Mouse (Mus musculus) midbrain, embryonic 15.5 days (tissue): ENCODE measurements around the gene Cyp4x1. TPM values are rescaled to one million over a fixed set of nuclear protein-coding genes. Genes with fewer than 3 reads are reported as not detected.

Experiments
- ATAC-seq: fragments of 200-750 bp; cut with Nextera tagmentation; replicated peaks from 2 replicates; pipeline ENCODE4 v1.8.0; 2017; ENCODE audit warnings: moderate TSS enrichment
- H3K27ac ChIP-seq: fragments of 300-500 bp; sonication (generic); 2 replicates; pipeline ENCODE4 v1.5.1; 2015; ENCODE audit warnings: mild to moderate bottlenecking, inconsistent platforms
- H3K27me3 ChIP-seq: fragments of 300-500 bp; sonication (generic); replicated peaks from 2 replicates; pipeline ENCODE4 v1.6.1; 2015; ENCODE audit warnings: inconsistent platforms
- H3K36me3 ChIP-seq: fragments of 300-500 bp; sonication (generic); replicated peaks from 2 replicates; pipeline ENCODE4 v1.6.1; 2015; ENCODE audit warnings: inconsistent platforms
- H3K4me1 ChIP-seq: fragments of 300-500 bp; sonication (generic); 2 replicates; pipeline ENCODE4 v1.6.1; 2015; ENCODE audit warnings: inconsistent platforms
- H3K4me2 ChIP-seq: fragments of 300-500 bp; sonication (generic); 2 replicates; pipeline ENCODE4 v1.6.1; 2015; ENCODE audit warnings: inconsistent platforms, mild to moderate bottlenecking, moderate library complexity
- H3K4me3 ChIP-seq: fragments of 300-500 bp; sonication (generic); 2 replicates; pipeline ENCODE4 v1.5.1; 2015; ENCODE audit warnings: mild to moderate bottlenecking, inconsistent platforms
- H3K9ac ChIP-seq: fragments of 300-500 bp; sonication (generic); 2 replicates; pipeline ENCODE4 v1.6.1; 2015; ENCODE audit warnings: mild to moderate bottlenecking, inconsistent platforms
- H3K9me3 ChIP-seq: fragments of 300-500 bp; sonication (generic); 2 replicates; pipeline ENCODE4 v1.6.1; 2016; ENCODE audit warnings: inconsistent platforms
- WGBS: fragments of 180-500 bp; shearing (Covaris S2); methylation state at CpG from one replicate; pipeline ENCODE4 v1.1.7; 2015; ENCODE audit warnings: mixed read lengths; 5-methylcytosine and 5-hydroxymethylcytosine counted together
- polyA plus RNA-seq: library from polyadenylated mRNA; unstranded; fragments of >200 nt; fragmentation: Nextera tagmentation; extraction: Ambion mirVana; gene quantifications from 2 replicates; pipeline ENCODE4 v1.2.1, GENCODE M21; 2015

The Cyp4x1 gene
- polyA plus RNA-seq, 1 experiment from 2014 or later = 11.0 TPM

DNA sequence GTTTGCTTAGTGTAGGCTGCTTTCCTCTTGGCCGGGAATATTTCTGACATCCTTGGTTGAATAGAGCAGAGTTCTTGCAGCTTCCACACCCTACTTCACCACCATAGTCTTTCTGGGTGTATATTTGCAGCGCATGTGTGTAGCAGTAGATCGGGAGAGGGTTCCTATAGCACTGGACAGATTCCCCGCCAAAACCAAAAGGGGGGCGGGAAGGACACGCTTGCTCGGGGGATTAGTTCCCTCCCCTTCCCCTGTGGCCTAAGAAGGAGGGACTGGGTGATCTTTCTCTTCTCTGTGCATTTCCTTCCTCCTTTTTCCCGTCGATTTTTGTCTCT, 71.6 kb downstream of the Cyp4x1 start:
- peak overlapping the region; percentile 89 for H3K4me2 ChIP-seq
- H3K9me3 ChIP-seq = no peaks in the 10 kb centered on the region
- H3K9ac ChIP-seq = peak overlapping the region; percentile 41; the same call in 1 of the 2 replicates
- H3K4me1 ChIP-seq = peaks cover 18% of the 10 kb centered on the region
- ATAC-seq = peak; percentile 5; the same call in 1 of the 2 replicates
- peaks cover 61% of the 10 kb centered on the region for H3K27me3 ChIP-seq
- peak overlapping the region; percentile 47 for H3K4me3 ChIP-seq
- H3K27ac ChIP-seq = peak overlapping the region; percentile 57
- 4% methylated on average over 9 of the region's 9 CpGs for WGBS
- H3K36me3 ChIP-seq = no peaks in the 10 kb centered on the region

DNA sequence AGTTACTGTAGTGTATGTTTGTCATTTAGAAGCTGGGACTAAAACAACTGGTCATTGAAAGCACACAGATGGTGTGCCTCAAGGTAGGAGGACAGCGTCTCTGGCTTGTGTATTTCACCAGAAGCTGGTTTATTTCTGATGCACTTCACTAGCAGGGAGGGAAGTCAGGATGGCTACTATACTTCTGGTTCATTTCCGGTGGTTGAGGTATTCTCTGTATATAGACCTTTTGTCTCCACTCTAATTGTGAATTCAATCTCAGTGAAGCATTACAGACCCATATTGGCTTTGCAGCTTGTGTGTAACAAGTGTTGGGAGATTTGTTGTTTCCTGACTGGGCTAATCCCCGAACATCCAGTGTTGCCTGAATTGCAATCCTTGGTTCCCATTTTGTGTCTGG, 73.3 kb downstream of the Cyp4x1 start:
- no peak for ATAC-seq
- Histone ChIP-seq H3K36me3 (no peaks in the 10 kb centered on the region), H3K9ac (no peak overlapping the region), H3K27ac (peak overlapping the region; percentile 89; the same call in 1 of the 2 replicates), H3K9me3 (no peaks in the 10 kb centered on the region), H3K4me1 (peaks cover 29% of the 10 kb centered on the region), H3K4me3 (peak overlapping the region; percentile 39), H3K4me2 (peak overlapping the region; percentile 53), H3K27me3 (peaks cover 61% of the 10 kb centered on the region)
- 11% methylated on average over 3 of the region's 3 CpGs for WGBS

DNA sequence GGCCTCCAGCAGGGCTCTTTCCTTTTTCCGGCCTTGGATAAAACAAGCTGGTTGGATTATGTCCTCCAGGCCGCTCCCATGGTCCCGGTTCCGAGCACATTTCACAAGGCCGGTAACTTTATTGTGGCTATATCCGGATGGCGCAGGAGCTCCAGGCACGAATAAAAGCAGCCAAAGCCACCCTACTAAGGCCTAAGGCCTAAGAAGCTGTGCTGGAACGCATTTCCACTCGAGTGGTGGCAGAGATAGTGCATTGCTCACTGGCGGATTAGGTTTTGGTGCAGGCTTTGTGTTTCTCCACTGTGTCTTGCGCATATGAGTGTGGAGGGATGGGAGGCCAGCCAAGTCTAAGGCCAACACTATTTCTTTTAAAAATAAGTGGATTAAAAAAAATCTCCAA, 74.2 kb downstream of the Cyp4x1 start:
- Histone ChIP-seq H3K9me3 (no peaks in the 10 kb centered on the region), H3K4me2 (peak overlapping the region; percentile 53), H3K9ac (0 out of 2 replicates have a peak overlapping the region, but pooled peaks have one; percentile 4), H3K4me1 (peaks cover 29% of the 10 kb centered on the region), H3K36me3 (no peaks in the 10 kb centered on the region), H3K27ac (peak overlapping the region; percentile 89), H3K4me3 (peak overlapping the region; percentile 39), H3K27me3 (peaks cover 61% of the 10 kb centered on the region)
- WGBS = 7% methylated on average over 12 of the region's 12 CpGs
- no peak for ATAC-seq

- no peak for ATAC-seq
- Histone ChIP-seq H3K4me3 (peak overlapping the region; percentile 39), H3K4me1 (peaks cover 29% of the 10 kb centered on the region), H3K27ac (peak overlapping the region; percentile 89), H3K4me2 (peak overlapping the region; percentile 53), H3K36me3 (no peaks in the 10 kb centered on the region), H3K9ac (peak overlapping the region; percentile 34), H3K9me3 (no peaks in the 10 kb centered on the region), H3K27me3 (peaks cover 62% of the 10 kb centered on the region)
- WGBS = under 1% methylated on average over 23 of the region's 23 CpGs
Observed at GRCm38 (mm10) chr4:115058871-115059590, 75.0 kb downstream of the Cyp4x1 start.

DNA sequence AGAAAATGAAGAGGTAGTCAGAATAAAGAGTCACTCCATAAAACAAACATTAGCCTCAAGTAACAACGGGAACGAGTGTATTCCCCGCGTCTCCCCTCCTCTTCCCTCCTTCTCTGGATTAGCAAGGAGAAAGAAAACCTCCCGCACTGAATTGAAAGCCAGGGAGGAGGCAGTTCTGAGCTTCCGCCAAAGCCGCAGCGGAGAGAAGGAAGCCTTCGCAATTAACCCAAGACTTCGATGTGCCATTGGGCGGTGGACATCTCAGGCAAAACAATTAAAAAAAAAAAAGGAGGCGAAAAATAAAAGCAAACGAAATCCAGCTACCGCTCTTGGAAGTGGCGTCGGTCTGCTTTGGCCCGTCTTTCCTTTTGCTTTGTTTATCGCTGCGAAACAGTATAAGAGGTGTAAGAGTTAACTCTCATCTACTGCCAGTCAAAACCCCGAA, 75.7 kb downstream of the Cyp4x1 start:
- no peak for ATAC-seq
- Histone ChIP-seq H3K9ac (peak overlapping the region; percentile 34; the same call in 1 of the 2 replicates), H3K4me3 (peak overlapping the region; percentile 39), H3K4me1 (peaks cover 23% of the 10 kb centered on the region), H3K9me3 (no peaks in the 10 kb centered on the region), H3K27me3 (peaks cover 64% of the 10 kb centered on the region), H3K4me2 (peak overlapping the region; percentile 53), H3K27ac (peak overlapping the region; percentile 89), H3K36me3 (no peaks in the 10 kb centered on the region)
- WGBS = under 1% methylated on average over 20 of the region's 20 CpGs

DNA sequence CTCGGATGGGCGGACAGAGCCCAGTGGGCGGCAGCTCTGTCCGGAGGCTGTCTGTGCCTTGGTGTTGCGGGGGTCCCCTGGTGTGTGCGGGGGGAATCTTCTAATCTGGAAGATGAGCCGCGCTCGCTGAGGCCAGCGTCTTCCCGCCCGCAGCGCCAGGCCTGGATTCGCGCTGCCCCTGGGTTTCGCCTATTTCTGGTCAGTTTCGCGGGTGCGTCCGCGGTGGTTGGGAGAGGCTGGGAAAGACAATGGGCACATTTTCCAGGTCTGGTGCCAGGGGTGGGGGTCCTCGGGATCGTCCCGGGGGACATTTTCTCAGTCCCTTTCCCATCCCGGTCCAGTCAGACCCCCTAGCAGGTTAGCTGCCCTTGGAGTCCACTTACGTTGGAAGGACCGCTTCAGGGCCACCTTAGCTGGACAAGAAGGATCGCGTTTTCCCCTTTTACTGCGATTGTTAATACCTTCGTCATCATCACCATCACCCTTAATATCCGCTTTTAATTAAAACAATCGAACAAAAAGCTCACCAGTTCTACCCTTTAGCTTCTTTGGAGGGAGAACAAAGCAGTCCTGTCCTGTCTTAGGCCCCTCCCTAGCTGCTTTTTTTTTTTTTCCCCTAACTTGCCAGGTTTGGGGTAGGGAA, 76.3 kb downstream of the Cyp4x1 start:
- Histone ChIP-seq H3K9me3 (no peaks in the 10 kb centered on the region), H3K4me3 (peak overlapping the region; percentile 39), H3K27ac (peak overlapping the region; percentile 89), H3K9ac (peak overlapping the region; percentile 34), H3K4me1 (peaks cover 19% of the 10 kb centered on the region), H3K27me3 (peaks cover 64% of the 10 kb centered on the region), H3K36me3 (no peaks in the 10 kb centered on the region), H3K4me2 (peak overlapping the region; percentile 53)
- under 1% methylated on average over 33 of the region's 33 CpGs for WGBS
- ATAC-seq = peak; percentile 49

GRCm38 (mm10) chr4:115056921-115057673, 77.0 kb downstream of the Cyp4x1 start:
- peak overlapping the region; percentile 89 for H3K27ac ChIP-seq
- ATAC-seq = peak; percentile 82
- peaks cover 16% of the 10 kb centered on the region for H3K4me1 ChIP-seq
- H3K4me3 ChIP-seq = peak overlapping the region; percentile 39
- peak overlapping the region; percentile 34 for H3K9ac ChIP-seq
- peaks cover 63% of the 10 kb centered on the region for H3K27me3 ChIP-seq
- no peaks in the 10 kb centered on the region for H3K36me3 ChIP-seq
- peak overlapping the region; percentile 53 for H3K4me2 ChIP-seq
- under 1% methylated on average over 47 of the region's 48 CpGs for WGBS
- no peaks in the 10 kb centered on the region for H3K9me3 ChIP-seq

GRCm38 (mm10) chr4:115056371-115056920, 77.6 kb downstream of the Cyp4x1 start, which contains the start of gene Tal1:
Gene Tal1 (plus strand): TSS chr4:115056426.
- peak; percentile 74 for ATAC-seq
- Histone ChIP-seq H3K27me3 (peaks cover 63% of the 10 kb centered on the region), H3K4me1 (peaks cover 16% of the 10 kb centered on the region), H3K4me2 (peak within 1 kb of the TSS; percentile 53), H3K27ac (peak within 1 kb of the TSS; percentile 89), H3K9me3 (no peaks in the 10 kb centered on the region), H3K9ac (peak within 1 kb of the TSS; percentile 34), H3K36me3 (no peaks in the 10 kb centered on the region), H3K4me3 (peak within 1 kb of the TSS; percentile 39)
- under 1% methylated on average over 60 of the region's 60 CpGs for WGBS

Other genes starting within 250 kb of the Cyp4x1 start
- gene Foxd2, start 225.4 kb downstream of the Cyp4x1 start, polyA plus RNA-seq = 0.46 and 0.88 TPM in 2 replicates
- 0.27 and 0.34 TPM in 2 replicates for gene Foxe3, start 208.3 kb downstream of the Cyp4x1 start, polyA plus RNA-seq
- 166 and 187 TPM in 2 replicates for gene Cmpk1, start 147.0 kb downstream of the Cyp4x1 start, polyA plus RNA-seq
- gene Stil, start 134.1 kb downstream of the Cyp4x1 start, polyA plus RNA-seq = 1.8 and 2.6 TPM in 2 replicates
- 7.9 and 8.5 TPM in 2 replicates for gene Tal1, start 77.9 kb downstream of the Cyp4x1 start, polyA plus RNA-seq
- 3.0 and 3.8 TPM in 2 replicates for gene Pdzk1ip1, start 45.6 kb downstream of the Cyp4x1 start, polyA plus RNA-seq
- not detected in 2 replicates for gene Cyp4a29, start 107.8 kb upstream of the Cyp4x1 start, polyA plus RNA-seq
- gene Cyp4a12a, start 164.8 kb upstream of the Cyp4x1 start, polyA plus RNA-seq = not detected in 2 replicates